Mouse (Mus musculus) spleen, embryonic (tissue): ENCODE results near the gene Wdr74.

Experiments used
- CTCF ChIA-PET: fragments of 350-600 bp; sonication (Branson Sonifier 250); formaldehyde crosslinking; loops from one replicate; lab custom pipeline; 2022; lab: Charles Lee

The Wdr74 gene

GRCm38 (mm10) chr19:8735389-8736159, at the start of gene Wdr74:
Wdr74 (plus strand) TSS chr19:8735827.
- CTCF ChIA-PET, result no interaction called here

DNA sequence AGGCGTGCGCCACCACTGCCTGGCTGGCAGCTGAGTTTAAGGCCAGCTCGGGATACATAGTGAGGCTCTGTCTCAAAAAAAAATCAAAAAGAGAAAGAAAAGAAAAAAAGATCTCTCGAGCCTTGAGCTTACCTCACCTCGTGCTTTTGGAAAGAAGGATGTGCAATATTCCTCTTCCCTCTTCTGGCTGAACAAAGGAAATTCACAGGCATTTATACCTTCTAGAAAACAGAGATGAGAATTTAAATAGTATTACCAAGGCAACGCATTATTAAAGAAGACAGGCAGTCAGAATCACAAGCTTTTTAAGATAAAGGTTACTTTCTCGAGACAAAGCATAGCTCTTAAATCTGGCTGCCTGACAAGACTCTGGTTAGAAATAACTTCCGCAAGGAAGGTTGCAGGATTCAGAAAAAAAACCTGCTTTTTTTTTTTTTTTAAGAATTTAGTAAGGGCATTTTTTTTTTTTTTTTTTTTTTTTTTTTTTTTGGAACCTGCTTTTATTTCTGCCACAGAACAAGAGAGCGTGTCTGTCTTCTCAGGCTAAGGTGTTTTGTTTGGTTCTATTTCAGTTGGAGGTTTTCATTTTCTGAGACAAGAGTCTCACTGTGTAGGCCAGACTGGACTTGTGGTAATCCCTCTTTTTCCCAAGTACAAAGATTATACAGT, 43.6 kb upstream of the Wdr74 start:
- CTCF ChIA-PET, result no interaction called here

DNA sequence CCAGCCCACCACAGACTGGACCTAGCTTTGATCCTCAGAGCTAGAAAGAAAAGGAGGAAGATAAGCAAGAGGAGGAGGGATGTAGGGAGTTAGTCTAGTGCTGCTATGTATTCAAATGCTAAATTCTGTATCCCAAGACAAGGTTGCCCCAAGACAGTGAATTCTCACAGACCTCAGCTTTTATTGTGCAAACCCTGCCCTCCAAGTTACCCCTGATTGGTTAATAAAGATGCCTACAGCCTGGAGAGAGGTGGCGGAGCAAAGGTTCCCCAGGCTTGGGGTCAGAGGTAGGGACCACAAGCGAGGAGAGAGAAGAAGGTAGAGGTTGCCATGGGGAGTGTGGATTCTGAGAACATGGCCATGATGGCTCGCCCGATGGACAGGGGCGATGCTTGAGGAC, 42.9 kb upstream of the Wdr74 start:
- CTCF ChIA-PET, result interaction anchor here (0.6 kb wide), 1 partner anchor 114 kb away, joined by 3 read pairs; no protein-coding TSS in a partner anchor

DNA sequence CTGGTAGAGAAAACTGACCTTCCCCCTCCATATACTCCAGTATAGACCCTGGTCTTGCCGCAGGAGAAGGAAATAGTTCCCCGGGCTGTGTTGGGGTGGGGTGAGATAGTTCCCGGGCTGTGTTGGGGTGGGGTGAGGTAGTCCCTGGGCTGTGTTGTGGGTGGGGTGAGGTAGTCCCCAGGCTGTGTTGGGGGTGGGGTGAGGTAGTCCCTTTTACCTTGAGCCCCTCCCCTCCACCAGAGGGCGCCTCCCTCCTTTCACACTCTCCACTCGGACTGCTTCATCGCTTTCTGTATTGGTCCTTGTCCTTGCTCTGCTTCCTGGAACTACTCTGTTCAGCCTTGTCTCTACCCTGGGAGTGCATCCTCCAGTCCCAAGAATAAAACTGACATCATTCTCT, 40.3 kb upstream of the Wdr74 start:
- CTCF ChIA-PET, result interaction anchor here (0.9 kb wide), 1 partner anchor 1304 kb away, joined by 14 read pairs; no protein-coding TSS in a partner anchor

DNA sequence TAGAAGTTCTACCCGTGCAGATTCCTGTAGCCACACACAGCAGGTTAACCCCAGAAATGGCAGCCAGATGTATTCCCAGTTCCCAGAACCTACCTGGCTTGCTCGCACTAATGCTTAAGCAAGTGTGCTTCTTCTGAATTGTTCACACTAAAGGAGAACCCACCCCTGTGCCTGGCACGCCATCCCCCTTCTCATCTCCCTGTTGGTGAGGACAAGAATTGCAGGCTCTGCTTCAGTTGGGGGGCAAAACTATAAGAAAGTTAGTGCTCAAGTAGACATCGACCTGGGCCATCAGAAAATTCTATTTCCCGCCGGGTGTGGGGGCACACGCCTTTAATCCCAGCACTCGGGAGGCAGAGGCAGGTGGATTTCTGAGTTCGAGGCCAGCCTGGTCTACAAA, 36.0 kb upstream of the Wdr74 start:
- CTCF ChIA-PET, result interaction anchor here (0.6 kb wide), 1 partner anchor 1334 kb away, joined by 6 read pairs; no protein-coding TSS in a partner anchor

GRCm38 (mm10) chr19:8702458-8702857, 33.2 kb upstream of the Wdr74 start:
- CTCF ChIA-PET, result no interaction called here

GRCm38 (mm10) chr19:8703571-8703970, 32.1 kb upstream of the Wdr74 start:
- CTCF ChIA-PET, result no interaction called here

DNA sequence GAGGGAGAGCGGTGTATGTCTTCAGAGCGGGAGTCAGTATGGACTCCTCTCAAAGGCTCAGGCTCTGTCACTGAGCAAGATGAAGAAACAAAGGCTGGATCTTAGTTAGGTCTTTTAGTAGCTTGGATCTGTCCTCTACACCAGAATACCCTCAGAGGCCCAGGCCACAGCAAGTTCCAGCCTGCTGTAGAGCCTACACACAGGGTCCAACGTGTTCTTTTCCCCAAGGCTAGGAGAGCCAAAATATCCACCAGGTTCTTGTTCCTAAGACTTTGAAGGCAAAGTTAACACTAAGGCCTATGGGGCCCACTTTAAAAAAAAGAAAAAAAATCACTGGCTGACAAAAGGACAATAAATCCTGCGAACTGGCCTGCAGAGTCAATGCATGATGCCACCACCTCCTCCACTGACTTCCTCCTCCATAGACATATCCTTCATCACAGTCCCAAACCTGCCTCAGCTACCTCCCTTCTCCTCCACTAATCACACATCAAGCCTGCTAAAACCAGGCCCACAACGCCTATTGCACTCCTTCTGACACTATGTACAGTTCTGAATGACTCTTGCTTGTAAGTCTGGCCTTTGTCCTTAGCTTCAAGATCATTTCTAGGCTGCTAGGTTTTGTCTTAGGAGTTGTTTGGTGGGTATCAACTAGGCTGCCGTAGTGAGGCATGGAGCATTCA, 30.5 kb upstream of the Wdr74 start:
- CTCF ChIA-PET, result no interaction called here

DNA sequence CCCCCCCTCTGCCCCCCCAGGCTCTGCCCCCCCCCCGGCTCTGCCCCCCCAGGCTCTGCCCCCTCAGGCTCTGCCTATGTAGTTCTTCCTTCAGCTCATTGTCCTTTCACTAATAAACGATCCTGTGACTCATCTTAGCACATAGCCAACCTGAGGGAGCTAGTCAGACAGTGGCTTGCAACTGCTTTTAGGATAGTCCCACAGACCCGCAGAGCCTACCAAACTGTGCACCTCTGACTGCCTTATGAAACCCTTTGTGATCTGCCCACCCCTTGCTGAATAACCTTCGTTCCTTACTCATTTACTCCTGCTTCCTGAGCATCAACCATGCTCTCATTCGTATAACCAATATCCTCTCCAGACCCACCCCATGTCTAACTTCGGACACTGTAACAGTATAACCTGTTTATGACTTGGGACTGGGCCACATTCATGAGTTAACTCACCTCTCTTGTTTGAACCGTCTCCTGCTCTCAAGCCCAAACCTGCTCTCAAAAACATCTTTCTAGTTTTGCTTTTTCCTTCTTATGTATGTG, 29.4 kb upstream of the Wdr74 start:
- CTCF ChIA-PET, result no interaction called here

DNA sequence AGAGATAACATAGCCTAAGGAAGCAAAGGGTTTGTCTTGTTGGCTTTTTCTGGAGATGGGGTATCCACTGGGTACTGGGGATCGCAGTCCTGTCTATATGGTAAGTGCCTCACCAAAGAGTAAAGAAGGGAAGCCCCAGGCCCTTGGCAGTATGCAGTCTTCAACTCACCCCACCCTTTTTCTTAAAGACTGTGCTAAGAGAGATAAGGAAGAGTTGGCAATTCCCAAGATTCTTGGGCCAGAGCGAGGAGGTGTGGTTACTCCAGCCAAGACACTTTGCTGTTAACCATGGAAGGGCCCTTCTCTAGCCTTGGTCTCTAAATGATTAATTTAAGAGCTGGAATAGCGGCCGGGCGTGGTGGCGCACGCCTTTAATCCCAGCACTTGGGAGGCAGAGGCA, 28.7 kb upstream of the Wdr74 start:
- CTCF ChIA-PET, result no interaction called here

- CTCF ChIA-PET, result no interaction called here
Observed at GRCm38 (mm10) chr19:8708954-8709353, 26.7 kb upstream of the Wdr74 start.

GRCm38 (mm10) chr19:8710057-8710456, 25.6 kb upstream of the Wdr74 start:
- CTCF ChIA-PET, result no interaction called here

DNA sequence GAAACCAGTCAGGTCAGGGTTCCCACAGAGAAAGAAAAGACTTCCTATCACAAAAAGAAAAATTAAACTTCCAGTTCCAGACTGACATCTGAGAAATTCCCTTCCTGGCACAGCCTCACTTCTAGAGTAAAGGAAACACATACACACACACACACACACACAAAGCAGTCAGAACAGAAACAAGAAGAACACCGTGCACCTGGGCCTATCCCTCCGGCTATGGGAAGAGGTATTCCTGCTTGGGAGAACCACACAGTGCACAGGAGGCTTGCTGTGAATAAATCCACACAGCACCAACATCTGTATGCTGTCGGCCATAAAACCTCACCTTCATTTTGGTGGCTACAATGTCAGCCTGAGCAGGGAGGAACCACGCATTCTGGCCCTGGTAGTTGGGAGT, 24.1 kb upstream of the Wdr74 start:
- CTCF ChIA-PET, result no interaction called here

GRCm38 (mm10) chr19:8711949-8712869, 23.4 kb upstream of the Wdr74 start:
- CTCF ChIA-PET, result interaction anchor here (1.2 kb wide), 1 partner anchor 10 kb away, joined by 7 read pairs; the partner anchor contains the start of gene Slc3a2

GRCm38 (mm10) chr19:8712870-8713305, 22.7 kb upstream of the Wdr74 start:
- CTCF ChIA-PET, result interaction anchor here (0.6 to 1.2 kb wide), 3 partner anchors 10 to 262 kb away, joined by 3 to 7 read pairs (median 3); partner anchors contain the start of gene Slc3a2

DNA sequence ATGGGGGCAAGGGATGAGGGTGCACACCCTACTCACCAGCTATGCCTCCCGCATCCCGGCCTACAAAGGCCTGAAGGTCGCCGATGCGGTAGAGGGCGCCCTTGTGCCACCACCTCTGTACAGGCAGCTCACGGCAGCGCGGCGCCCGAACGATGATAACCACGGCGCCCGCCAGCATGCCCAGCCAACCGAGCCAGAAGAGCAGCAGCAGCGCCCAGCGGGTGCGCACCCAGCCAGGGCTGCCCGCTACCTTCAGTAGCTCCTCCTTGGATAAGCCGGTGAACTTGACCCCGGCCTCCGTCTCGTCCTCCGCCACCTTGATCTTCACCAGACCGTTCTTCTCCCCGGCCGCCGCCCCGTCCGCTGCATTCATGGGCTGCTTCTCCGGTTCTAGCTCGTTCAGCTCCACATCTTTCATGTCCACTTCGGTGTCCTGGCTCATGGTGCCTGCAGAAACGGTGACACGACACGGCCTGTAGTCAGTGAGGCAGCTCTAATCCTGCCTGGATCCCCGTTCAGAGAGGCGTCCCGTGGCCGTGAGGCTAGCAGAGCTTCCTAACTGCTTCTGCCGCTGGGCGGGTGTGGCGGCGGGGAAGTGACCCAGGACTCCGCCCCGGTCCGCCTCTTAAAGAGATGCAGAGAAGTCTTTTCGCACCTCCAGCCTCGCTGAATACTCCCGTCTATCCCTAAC, 22.2 kb upstream of the Wdr74 start:
- CTCF ChIA-PET, result interaction anchor here (0.6 to 1.2 kb wide), 4 partner anchors 9 to 262 kb away, joined by 3 to 7 read pairs (median 4); partner anchors contain the start of genes Slc3a2 and Tmem223

GRCm38 (mm10) chr19:8713997-8714652, 21.5 kb upstream of the Wdr74 start:
- CTCF ChIA-PET, result interaction anchor here (0.6 to 1.2 kb wide), 4 partner anchors 9 to 57 kb away, joined by 3 to 14 read pairs (median 6); partner anchors contain the start of genes Slc3a2 and Tmem223

DNA sequence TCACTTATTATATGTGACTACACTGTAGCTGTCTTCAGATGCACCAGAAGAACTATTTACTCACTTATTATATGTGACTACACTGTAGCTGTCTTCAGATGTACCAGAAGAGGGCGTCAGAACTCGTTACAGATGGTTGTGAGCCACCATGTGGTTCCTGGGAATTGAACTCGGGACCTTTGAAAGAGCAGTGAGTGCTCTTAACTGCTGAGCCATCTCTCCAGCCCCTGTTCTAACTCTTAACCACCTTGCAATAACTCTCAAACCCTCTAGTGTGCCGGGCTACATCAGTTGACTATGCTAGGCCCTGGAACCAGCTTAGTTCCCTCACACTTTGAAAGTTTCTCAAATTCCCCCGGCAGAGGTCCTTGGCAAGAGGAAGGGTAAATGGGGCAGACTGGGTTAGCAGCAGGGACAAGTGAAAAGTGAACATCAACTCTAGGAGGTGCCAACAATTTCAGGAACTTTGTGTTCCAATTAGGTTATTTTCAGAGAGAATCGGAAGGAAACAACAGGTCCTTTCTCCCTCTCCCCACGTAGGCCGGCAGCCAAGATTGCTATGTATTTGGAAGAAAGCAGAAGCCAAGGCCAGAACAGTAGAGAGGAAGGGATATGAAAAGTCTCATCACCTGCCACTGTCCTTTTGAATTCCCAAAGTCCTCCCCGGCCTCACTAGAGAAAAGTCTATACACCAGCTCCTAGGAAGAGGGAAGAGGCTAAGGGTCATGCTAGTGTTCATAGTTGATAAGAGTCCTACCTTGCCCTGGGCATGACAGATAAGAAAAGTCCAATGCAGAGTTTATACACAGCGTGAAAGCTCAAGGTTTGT, 20.8 kb upstream of the Wdr74 start:
- CTCF ChIA-PET, result interaction anchor here (0.6 to 1.0 kb wide), 2 partner anchors 13 to 49 kb away, joined by 3 to 14 read pairs; no protein-coding TSS in a partner anchor
